Mouse (Mus musculus) left cerebral cortex, postnatal 4 days (tissue): ENCODE data around the gene Zfp513. TPM values are rescaled to one million over a fixed set of nuclear protein-coding genes. Genes with fewer than 3 reads are reported as not detected.

Experiments
- DNase-seq: peaks from one replicate; pipeline ENCODE4 v3.0.0-alpha.2; 2022
- intact Hi-C: fragments of 180-260 bp; cut with DNase I; formaldehyde crosslinking; loops from one replicate; pipeline ENCODE4 v1.15.1; 2025
- total RNA-seq, 2 experiments: library from RNA; stranded (reverse); gene quantifications; 2 replicates each; pipeline ENCODE4 v1.2.3; 2021

Gene Zfp513
- total RNA-seq, 2 experiments from 2014 or later = 27.6 to 30.1 TPM

DNA sequence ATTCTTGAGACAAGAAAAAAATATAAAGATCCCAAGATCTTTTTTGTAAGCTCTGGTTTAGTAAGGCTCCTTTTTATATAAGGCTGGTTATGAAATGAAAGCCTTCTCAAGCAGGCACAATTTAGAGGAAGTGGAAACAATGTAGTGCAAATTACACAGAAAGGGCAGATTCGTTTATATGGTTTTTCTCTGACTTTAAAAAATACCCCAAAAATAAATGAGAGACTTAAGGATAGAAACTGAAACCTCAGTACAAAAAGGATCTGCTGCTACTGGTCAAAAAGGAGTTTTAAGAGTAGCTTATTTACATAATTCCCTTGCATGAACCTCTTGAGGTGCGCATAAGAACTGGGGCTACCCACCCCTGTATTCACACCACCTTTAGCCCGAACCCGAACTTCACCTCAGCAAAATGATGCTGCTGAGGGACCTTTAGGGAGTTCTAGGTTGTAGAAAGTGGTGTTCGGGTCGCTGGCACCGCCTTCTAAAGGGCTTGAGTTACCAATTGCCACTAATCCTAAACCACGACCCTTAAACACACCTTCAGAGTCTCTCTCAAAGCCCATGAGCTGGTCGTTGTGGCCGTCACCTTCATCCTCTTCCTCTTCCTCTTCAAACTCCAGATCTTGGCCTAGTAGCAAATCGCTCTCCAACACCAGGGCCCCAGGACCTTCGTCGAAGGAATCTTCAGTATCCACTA is 911 bp downstream of the Zfp513 start:
- intact Hi-C loops = no loop called here
- DNase-seq = no peak

DNA sequence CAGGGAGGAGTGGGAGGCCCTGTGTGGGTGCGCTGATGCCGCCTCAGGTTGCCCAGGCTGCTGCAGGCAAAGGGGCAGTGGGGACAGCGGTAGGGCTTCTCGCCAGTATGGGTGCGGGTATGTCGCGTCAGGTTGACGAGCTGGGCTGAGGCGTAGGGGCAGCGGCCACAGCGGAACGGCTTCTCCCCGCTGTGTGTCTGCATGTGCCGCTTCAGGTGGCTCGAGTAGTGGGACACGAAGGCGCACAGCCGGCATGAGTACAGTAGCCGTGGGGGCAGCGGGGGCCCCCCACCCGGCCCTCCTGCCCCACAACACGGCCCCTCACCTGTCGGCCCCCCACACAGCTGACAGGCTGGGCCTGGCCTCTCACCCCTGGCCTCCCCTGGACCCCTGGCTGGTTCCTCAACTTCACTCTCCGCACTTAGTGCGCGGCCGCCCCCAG is 1.8 kb downstream of the Zfp513 start:
- intact Hi-C loops = no loop called here
- peak; percentile 33 for DNase-seq

DNA sequence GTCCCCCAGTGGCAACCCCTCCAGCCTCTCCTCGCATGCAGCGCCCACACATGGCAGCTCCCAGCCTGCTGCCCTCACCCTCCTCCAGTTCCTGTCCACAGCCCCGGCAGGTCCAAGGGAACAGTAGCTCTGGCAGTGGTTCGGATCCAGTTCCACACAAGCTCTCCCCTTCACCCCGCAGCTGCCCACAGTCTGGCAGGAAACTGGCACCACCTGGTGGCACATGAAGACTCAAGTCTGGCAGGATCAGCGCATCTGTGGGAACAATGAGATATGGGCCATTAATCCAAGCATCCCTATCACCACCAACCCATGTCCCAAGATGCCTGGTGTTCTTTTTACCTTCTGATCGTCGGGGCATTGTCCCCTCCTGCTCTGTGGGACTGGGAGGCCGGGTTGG is 2.2 kb downstream of the Zfp513 start:
- DNase-seq = peak; percentile 32
- intact Hi-C loops = no loop called here

DNA sequence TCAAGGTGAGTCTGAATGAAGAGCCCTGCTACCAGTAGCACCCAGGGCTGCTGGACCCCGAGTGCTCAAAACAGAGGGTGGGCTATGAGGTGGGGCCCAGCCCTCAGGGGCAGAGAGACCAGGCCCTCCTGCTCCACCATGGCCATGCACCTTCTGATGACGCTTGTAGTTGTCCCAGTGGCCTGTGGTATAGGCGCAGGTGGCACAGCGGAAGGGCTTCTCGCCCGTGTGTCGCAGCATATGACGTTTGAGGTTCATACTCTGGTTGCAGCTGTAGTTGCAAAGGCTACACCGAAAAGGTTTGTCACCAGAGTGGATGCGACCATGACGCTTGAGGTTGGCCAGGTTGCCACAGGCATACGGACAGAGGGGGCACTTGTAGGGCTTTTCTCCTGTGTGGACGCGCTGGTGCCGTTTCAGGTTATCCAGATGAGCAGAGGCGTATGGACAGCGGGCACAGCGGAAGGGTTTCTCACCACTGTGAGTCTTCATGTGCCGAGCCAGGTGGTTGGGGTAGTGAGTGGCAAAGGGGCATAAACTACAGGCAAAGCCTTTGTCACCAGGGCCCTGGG is 2.7 kb downstream of the Zfp513 start:
- no peak for DNase-seq
- intact Hi-C loops = no loop called here

DNA sequence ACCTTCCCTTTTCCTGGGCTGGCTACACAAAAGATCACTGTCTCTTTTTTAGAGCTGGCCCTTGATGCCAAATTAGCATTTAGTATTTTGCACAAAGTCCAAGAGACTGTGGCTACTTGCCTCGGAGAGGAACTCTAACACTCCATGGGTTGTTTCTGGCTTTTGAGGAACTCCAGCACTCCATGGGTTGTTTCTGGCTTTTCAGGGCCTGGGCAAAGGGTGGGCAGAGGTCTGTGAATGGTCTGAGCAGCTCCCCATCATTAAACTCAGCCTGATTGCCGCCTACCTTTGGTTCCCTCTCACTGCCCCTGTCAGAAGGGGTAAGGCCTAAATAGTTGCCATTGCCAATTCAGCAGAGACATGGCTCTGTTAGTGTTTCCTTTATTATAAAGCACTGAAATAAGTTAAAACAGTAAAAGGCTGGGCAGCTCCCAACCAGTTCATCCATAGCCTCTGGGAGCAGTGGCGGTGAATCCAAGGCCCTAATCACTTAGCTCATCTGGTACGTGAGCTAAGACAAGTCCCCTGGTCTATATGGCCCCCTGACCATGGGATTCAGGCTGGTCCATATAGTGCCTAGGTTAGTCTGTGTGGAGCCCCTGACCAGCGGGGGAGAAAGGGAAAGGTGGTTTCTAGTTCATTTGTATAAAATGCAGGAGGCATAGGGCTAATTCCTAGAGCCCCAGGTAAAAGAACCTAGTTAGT is 3.3 kb downstream of the Zfp513 start:
- intact Hi-C loops = no loop called here

DNA sequence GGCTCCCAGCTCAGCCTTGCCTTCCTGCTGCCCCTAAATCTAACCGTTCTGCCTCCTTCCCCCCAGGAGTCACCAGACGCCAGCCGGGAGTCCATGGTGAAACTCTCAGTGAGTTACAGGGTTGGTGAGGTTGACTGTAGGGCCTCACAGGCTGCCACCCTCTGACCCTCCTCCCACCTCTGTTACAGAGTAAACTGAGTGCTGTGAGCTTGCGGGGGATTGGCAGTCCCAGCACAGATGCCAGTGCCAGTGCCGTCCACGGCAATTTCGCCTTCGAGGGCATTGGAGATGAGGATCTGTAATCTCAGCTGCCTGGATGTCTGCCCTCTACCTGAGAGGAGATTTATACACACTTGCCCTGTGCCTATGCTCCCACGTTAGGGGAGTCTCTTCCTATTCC is 3.9 kb downstream of the Zfp513 start:
- no peak for DNase-seq
- intact Hi-C loops = no loop called here

More for the DNA sequence above, 3.3 kb downstream of the Zfp513 start:
- no peak for DNase-seq

DNA sequence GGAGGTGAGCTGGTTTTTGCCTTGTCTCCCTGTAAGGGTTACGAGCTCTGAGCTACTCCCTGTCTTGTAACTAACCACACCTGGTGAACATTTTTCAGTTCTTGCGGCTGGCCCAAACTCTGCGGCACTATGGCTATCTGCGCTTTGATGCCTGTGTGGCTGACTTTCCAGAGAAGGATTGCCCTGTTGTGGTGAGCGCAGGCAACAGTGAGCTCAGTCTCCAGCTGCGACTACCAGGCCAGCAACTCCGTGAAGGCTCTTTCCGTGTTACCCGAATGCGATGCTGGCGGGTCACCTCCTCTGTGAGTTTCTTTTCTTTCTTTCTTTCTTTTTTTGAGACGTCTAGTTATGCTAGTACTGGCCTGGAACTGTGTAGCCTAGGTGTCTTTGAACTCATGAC is 5.0 kb downstream of the Zfp513 start:
- DNase-seq = no peak
- intact Hi-C loops = no loop called here

DNA sequence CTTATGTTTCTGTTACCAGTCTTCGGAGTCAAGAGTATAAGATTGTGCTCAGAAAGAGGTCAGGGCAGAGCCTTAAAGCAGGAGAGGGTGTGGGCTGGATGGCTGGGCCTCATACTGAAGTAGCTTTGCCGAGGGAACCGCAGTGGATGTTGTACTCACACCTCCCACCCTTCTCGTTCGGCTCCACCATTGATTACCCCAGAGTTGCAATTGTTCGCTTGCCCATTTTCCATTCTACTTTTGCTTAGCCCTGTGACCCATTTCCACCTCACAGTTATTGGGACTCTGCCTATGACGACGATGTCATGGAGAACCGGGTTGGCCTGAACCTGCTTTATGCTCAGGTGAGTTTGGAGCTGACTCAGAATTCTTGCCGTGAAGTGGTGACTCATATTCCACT is 5.9 kb downstream of the Zfp513 start:
- intact Hi-C loops = no loop called here
- no peak for DNase-seq

DNA sequence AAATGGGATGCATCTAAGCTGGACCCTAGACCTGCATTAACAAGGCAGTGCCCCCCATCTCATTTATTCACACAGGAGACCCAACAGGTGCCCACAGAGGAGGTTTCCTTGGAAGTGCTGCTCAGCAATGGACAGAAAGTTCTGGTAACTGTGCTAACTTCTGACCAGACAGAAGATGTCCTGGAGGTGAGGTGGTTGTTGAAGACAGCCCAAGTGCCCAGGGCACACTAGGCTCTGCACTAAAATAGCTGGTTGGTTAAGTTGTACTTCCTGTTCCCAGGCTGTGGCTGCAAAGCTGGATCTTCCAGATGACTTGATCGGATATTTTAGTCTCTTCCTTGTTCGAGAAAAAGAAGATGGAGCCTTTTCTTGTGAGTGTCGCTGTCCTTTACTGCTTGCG is 6.4 kb downstream of the Zfp513 start:
- intact Hi-C loops = no loop called here
- no peak for DNase-seq

DNA sequence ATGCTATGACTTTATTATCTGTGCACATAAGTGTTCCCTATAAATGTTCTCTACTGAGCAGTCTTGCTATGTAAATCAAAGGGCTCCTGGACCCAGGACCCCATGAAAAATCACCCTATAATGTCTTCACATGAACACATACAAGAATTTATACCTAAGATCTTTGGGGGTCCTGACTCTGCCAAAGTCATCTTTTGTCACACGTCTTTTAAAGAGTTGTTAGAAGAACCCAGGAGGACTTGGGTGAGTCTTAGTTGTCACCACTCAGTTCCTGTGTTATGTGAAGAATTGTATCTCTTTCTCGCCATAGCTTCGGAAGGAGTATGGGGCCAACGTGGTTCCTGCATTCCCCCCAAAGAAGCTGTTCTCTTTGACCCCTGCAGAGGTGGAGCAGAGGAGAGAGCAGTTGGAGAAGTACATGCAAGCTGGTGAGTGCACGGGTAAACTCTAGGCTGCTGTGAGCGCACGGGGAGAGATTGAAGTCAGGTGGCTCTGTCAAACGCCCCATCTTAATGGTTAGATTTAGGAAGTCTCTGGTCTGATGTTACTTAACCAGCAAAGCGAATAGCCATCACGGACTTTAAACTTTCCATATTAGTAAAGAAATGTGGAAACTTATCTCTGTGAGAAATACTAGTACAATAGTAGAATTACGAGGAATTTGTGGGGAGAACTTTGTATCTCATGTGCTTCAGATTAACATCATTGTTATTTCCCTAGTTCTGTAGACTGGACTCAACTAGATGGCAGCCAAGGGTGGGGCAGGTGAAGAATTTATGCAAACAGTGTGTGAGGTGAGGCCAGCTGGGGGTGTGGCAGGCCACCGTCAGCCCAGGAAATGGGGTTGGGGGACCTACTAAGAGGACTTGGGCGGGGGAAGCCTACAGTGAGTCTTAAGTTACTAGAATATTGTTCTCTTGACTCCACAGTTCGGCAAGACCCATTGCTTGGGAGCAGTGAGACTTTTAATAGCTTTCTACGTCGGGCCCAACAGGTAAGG is 7.3 kb downstream of the Zfp513 start:
- DNase-seq = no peak
- intact Hi-C loops = no loop called here

DNA sequence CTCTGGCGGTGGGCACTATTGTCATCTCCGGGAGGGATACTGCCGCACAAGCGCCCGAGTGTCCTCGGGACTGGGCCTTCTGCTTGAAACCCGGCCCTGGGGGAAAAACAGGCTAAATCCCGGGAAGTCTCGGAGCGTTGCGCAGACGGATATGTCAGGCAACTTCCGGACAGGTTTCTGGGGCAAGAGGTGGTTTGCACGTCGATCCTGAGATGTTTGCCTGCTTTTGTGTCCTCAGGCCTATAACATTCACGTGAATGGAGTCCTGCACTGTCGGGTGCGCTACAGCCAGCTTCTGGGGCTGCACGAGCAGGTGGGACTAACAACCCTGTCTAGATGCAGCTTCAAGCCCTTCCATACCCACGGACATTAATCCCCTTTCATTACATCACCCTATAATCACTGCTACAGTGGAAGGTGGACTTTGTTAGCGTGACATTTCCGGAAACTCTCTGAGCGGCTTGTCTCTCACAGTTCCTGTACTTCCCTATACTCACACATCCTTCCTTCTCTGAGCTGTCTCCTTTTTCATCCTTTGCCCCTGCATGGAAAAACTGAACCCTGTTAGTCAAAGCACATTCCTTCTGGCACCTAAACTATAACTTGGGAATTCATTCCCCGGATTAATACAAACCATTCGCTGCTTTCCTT is 8.3 kb downstream of the Zfp513 start:
- intact Hi-C loops = no loop called here

DNA sequence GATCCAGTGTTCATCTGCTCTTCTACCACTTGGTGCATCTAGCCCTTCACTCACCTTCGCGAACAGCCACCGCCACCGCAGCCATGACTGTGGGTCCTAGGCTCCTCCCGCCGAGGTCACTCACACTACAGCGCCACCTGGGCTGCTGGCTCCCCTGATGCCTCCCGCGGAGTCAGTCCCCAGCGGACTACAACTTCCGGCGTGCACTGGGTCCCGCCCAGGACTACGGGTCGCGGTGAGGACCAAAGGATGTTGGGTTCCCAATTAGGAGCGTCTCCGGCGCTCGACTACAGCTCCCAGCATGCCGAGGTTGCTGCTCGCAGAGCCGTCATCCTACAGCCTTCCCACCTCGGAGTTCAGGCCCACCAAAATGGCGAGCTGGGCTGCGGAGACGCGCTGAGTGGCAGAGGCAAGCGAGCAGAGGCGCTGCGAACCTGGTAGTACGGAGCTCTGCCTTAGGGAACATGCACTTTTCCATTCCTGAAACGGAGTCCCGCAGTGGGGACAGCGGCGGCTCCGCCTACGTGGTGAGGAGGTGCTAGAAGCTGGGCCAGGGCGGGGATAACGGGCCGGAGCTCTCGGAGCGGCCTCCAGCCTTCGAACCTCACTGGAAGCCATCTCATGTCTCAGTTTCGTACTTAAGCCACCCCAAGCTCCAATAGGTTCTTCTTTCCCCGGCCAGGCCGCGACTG is 9.0 kb downstream of the Zfp513 start, which contains the start of the genes Snx17 and Eif2b4:
Snx17 (plus strand) TSS at position 289 of the 692 bp plus-strand sequence.
Eif2b4 (minus strand) TSS at position 492 of the 692 bp plus-strand sequence.
- DNase-seq = peak; percentile 98
- intact Hi-C loops = no loop called here

More for the DNA sequence above, 8.3 kb downstream of the Zfp513 start:
- DNase-seq = no peak

DNA sequence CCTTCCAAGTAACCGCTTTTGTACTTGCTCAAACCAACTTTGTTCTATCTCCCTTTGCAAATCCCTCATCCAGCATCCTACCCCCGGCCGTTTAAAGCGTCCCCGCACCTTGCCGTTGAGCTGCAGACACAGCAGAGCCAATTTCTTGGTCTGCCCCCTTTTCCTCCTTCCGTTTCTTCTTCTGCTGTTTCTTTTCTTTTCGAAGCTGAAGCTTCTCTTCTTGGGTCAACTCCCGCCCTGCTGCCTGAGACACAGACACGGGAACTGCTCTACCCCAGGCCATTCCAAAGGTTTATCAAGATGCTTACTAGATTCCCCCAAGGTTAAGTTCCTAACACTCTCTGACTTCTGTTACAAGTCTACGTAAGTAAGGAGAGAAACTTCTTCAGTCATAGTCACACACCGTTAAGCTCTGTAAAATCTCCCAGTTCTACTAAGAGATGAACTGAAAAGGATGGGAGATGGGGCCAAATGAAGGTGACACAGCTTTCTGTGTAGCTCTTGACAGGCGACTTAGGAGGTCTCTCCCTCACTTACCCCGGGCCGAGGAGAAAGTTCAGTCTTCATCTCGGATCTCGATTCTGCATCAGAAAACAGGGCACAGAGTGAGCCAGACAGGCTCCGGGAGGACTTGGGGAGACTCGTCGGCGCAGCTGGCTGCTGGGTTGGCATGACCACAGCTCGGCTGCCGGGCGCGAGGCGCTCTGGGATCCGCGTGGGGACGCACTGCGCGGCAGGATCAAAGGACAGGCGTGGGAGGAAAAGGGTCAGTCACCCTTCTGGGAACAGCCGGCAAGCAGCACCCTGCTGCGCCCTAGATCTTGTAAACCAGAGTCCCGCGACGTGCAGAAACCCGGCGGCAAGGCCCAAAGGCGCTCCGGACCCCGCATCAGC is 9.8 kb downstream of the Zfp513 start:
- no peak for DNase-seq
- intact Hi-C loops = no loop called here

DNA sequence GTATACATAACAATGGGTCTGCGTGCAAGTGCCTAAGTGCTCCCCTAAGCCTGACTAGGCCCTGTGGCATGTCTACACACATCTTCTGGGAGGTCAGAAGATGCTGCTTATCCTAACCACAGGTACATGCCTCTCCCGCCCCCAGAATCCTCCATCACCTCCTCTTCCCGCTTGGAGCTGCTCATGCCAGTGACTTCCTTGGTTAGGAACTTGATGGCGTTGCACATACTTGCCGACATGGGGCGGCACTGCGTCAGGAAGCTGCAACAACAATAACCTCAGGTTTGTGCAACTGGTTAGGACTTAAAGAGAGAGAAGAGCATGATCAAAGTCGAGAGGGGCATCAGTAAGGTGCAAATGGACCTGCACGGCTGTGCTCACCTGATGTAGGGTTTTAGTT is 11.9 kb downstream of the Zfp513 start:
- intact Hi-C loops = no loop called here

DNA sequence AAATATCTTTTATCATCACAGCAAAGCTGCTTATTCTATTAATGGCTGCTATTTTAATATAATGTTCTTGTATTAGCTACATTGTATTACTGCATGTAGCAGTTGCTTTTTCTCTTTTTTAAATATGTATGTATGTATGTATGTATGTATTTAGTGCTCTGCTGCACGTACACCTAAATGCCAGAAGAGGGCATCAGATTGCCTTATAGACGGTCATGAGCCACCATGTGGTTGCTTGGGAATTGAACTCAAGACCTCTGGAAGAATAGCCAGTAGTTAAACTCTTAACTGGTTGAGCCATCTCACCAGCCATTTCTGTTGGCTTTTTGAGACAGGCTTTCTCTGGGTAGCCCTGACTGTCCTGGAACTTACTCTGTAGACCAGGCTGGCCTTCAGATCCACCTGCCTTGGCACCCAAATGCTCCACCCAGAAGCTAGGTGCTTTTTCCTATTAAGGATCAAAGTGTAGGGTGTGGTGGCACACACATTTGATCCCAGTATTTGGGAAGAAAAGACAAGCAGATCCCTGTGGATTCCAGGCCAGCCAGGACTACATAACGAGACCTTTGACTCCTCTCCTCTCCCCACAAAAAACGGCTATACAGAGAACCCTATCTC is 13.8 kb downstream of the Zfp513 start:
- intact Hi-C loops = no loop called here
- DNase-seq = no peak

More for the DNA sequence above, 11.9 kb downstream of the Zfp513 start:
- DNase-seq = no peak

DNA sequence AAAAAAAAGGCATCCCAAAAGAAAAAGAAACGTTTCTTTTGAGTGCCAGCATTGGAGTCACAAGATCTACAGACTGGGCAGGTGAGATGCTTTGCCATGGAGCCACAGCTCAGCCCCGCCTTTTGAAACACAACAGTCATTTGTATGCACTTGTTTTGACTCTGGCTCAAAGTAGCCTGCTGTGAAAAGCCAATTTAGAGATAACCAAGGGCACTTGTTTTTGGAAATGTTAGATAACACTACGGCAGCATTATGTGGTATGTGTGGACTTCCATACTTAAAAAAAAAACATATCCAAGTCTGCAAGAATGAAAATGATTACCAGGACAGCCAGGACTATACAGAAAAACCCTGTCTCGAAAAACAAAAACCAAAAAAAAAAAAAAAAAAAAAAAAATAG is 18.4 kb downstream of the Zfp513 start:
- DNase-seq = no peak
- intact Hi-C loops = no loop called here

DNA sequence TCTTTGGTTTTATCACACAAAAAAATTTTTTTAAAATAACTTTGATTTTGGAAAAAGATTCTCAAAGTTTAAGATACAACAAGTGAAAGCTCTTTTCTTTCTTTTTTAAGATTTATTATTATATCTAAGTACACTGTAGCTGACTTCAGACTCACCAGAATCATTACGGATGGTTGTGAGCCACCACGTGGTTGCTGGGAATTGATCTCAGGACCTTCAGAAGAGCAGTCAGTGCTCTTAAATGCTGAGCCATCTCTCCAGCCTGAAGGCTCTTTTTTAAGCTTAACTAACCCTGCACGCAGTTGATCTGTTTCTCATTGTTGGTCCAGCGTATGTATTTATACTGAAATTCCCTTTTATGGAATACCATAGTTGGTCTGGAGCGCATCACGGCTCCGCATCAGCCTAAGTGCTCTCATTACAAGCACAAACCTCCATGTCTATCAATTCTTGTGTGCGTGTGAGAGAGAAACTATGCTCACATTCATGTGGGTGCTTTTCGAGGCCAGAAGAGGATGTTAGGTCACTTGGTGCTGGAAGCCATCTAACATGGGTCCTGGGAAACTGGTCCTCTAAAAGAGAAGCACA is 20.8 kb downstream of the Zfp513 start:
- intact Hi-C loops = no loop called here
- DNase-seq = no peak
